Mouse (Mus musculus) CH12.LX (cell line): ENCODE data around the gene Kansl1l. TPM values are rescaled to one million over a fixed set of nuclear protein-coding genes. Genes with fewer than 3 reads are reported as not detected.

ENCODE experiments used
- DNase-seq: peaks from one replicate; pipeline ENCODE4 v3.0.0-alpha.2; 2013; ENCODE audit errors: extremely low read depth
- H3K27ac ChIP-seq: 2 replicates; pipeline ENCODE4 v1.5.1; 2012; ENCODE audit warnings: low read depth, mild to moderate bottlenecking, control low read depth, moderate library complexity; ENCODE audit not compliant: insufficient read depth
- H3K27me3 ChIP-seq: replicated peaks from 2 replicates; pipeline ENCODE3; 2012; ENCODE audit warnings: inconsistent platforms
- H3K36me3 ChIP-seq, 2 experiments: replicated peaks in 1 of 2; 2 replicates each; pipeline versions ENCODE3 to v1.6.1; 2012; ENCODE audit warnings: inconsistent platforms in 1 of 2, low read length in 1 of 2, mild to moderate bottlenecking in 1 of 2, mixed read lengths in 1 of 2, moderate library complexity in 1 of 2; ENCODE audit not compliant: control insufficient read depth in 1 of 2, insufficient read depth in 1 of 2
- H3K4me1 ChIP-seq, 2 experiments: 2 replicates each; pipeline ENCODE4 v1.6.1; 2012; ENCODE audit warnings: inconsistent platforms in 1 of 2, moderate library complexity in 1 of 2; ENCODE audit not compliant: insufficient read depth in 2 of 2, control insufficient read depth in 1 of 2
- H3K4me2 ChIP-seq: 2 replicates; pipeline ENCODE4 v1.6.1; 2012; ENCODE audit warnings: low read depth, mild to moderate bottlenecking, control low read depth; ENCODE audit not compliant: poor library complexity, insufficient read depth, severe bottlenecking
- H3K4me3 ChIP-seq, 3 experiments: fragments of 150-350 bp in 1 of 3; sonication (generic) in 1 of 3; replicated peaks in 1 of 3; 2 replicates each; pipeline versions ENCODE3 to v1.5.1; 2011 to 2012; ENCODE audit warnings: low read depth in 2 of 3, low read length in 2 of 3, mild to moderate bottlenecking in 2 of 3, moderate library complexity in 2 of 3, control low read depth in 1 of 3, improper control_type of control experiment in 1 of 3, inconsistent platforms in 1 of 3, mixed read lengths in 1 of 3; ENCODE audit not compliant: poor library complexity in 1 of 3
- H3K79me2 ChIP-seq: replicated peaks from 2 replicates; pipeline ENCODE4 v1.6.1; 2012; ENCODE audit warnings: mild to moderate bottlenecking, moderate library complexity; ENCODE audit not compliant: control insufficient read depth, poor library complexity, insufficient read depth, severe bottlenecking; ENCODE audit errors: extremely low read depth
- H3K9ac ChIP-seq: 2 replicates; pipeline ENCODE4 v1.6.1; 2012; ENCODE audit warnings: low read depth, mild to moderate bottlenecking, control low read depth, moderate library complexity; ENCODE audit not compliant: insufficient read depth
- H3K9me3 ChIP-seq: replicated peaks from 2 replicates; pipeline ENCODE3; 2012; ENCODE audit warnings: low read length, inconsistent platforms, mixed read lengths
- CHD1 ChIP-seq: IDR thresholded peaks from 2 replicates; pipeline ENCODE4 v1.6.1; 2012; ENCODE audit warnings: low read depth, low read length, improper control_type of control experiment, inconsistent platforms
- CHD2 ChIP-seq: IDR thresholded peaks from 2 replicates; pipeline ENCODE4 v1.6.1; 2011; ENCODE audit warnings: low read length, improper control_type of control experiment
- CTCF ChIP-seq, 2 experiments: IDR thresholded peaks in 1 of 2; conservative IDR thresholded peaks in 1 of 2; 2 replicates each; pipeline ENCODE4 v1.5.1; 2011 to 2012; ENCODE audit warnings: low read depth in 2 of 2, low read length in 2 of 2, improper control_type of control experiment in 1 of 2, inconsistent platforms in 1 of 2, mild to moderate bottlenecking in 1 of 2, moderate library complexity in 1 of 2
- E2F4 ChIP-seq: IDR thresholded peaks from 2 replicates; pipeline ENCODE4 v1.6.1; 2011; ENCODE audit warnings: low read depth, low read length, improper control_type of control experiment; ENCODE audit not compliant: insufficient replicate concordance
- ELF1 ChIP-seq: IDR thresholded peaks from 2 replicates; pipeline ENCODE4 v1.6.1; 2014; ENCODE audit warnings: low read depth, mild to moderate bottlenecking, inconsistent platforms, low read length, improper control_type of control experiment
- ETS1 ChIP-seq: conservative IDR thresholded peaks from 2 replicates; pipeline ENCODE4 v1.6.1; 2012; ENCODE audit warnings: low read depth, mild to moderate bottlenecking, inconsistent platforms, low read length, improper control_type of control experiment, moderate library complexity
- HCFC1 ChIP-seq: IDR thresholded peaks from 2 replicates; pipeline ENCODE4 v1.6.1; 2012; ENCODE audit warnings: low read depth, mild to moderate bottlenecking, inconsistent platforms, low read length, improper control_type of control experiment
- JUN ChIP-seq: IDR thresholded peaks from 2 replicates; pipeline ENCODE4 v1.6.1; 2011; ENCODE audit warnings: low read depth, mild to moderate bottlenecking, low read length, improper control_type of control experiment, moderate library complexity; ENCODE audit not compliant: insufficient read depth
- KAT2A ChIP-seq: IDR thresholded peaks from 2 replicates; pipeline ENCODE4 v1.6.1; 2012; ENCODE audit warnings: low read length, improper control_type of control experiment, inconsistent platforms; ENCODE audit not compliant: insufficient replicate concordance
- MAX ChIP-seq: IDR thresholded peaks from 2 replicates; pipeline ENCODE4 v1.6.1; 2011; ENCODE audit warnings: low read length, improper control_type of control experiment
- MXI1 ChIP-seq: IDR thresholded peaks from 2 replicates; pipeline ENCODE4 v1.6.1; 2011; ENCODE audit warnings: mild to moderate bottlenecking, low read depth, low read length, improper control_type of control experiment
- MYC ChIP-seq: IDR thresholded peaks from 2 replicates; pipeline ENCODE4 v1.6.1; 2011; ENCODE audit warnings: low read depth, mild to moderate bottlenecking, improper control_type of control experiment, low read length
- NELFE ChIP-seq: IDR thresholded peaks from 2 replicates; pipeline ENCODE4 v1.6.1; 2011; ENCODE audit warnings: low read depth, low read length, improper control_type of control experiment
- RCOR1 ChIP-seq: conservative IDR thresholded peaks from 2 replicates; pipeline ENCODE4 v1.6.1; 2012; ENCODE audit warnings: low read depth, mild to moderate bottlenecking, inconsistent platforms, low read length, improper control_type of control experiment
- SMC3 ChIP-seq: IDR thresholded peaks from 2 replicates; pipeline ENCODE4 v1.6.1; 2011; ENCODE audit warnings: low read depth, low read length, improper control_type of control experiment
- TBP ChIP-seq: conservative IDR thresholded peaks from 2 replicates; pipeline ENCODE4 v1.6.1; 2011; ENCODE audit warnings: low read depth, low read length, improper control_type of control experiment
- USF1 ChIP-seq: IDR thresholded peaks from 2 replicates; pipeline ENCODE4 v1.6.1; 2014; ENCODE audit warnings: low read depth, mild to moderate bottlenecking, inconsistent platforms, low read length, improper control_type of control experiment
- USF2 ChIP-seq: conservative IDR thresholded peaks from 2 replicates; pipeline ENCODE4 v1.6.1; 2011; ENCODE audit warnings: low read depth, low read length, improper control_type of control experiment
- ZKSCAN1 ChIP-seq: IDR thresholded peaks from 2 replicates; pipeline ENCODE4 v1.6.1; 2012; ENCODE audit warnings: low read depth, inconsistent platforms, low read length, improper control_type of control experiment, borderline replicate concordance
- dilution Hi-C: fragments of 300-500 bp; cut with MboI; formaldehyde crosslinking; loops from 2 replicates; pipeline ENCODE4 v1.14.3; 2020; ENCODE audit warnings: low sequenced_read_pairs; ENCODE audit not compliant: extremely low pct_unique_long_range_greater_than_20kb, extremely low pct_ligation_motif_present
- in situ Hi-C: fragments of 300-500 bp; cut with MboI; formaldehyde crosslinking; loops from 3 replicates; pipeline ENCODE4 v1.14.3; 2019; ENCODE audit warnings: low sequenced_read_pairs, low pct_ligation_motif_present, low pct_unique_long_range_greater_than_20kb, mixed read lengths
- polyA plus RNA-seq: library from polyadenylated mRNA; unstranded; fragments of >175 nt; gene quantifications from 2 replicates; pipeline ENCODE4 v1.2.1, GENCODE M21; 2012; ENCODE audit warnings: low read depth; ENCODE audit not compliant: insufficient read length
- total RNA-seq, 2 experiments: library from RNA; depleted of rRNA; stranded (reverse); fragments of 300-350 nt in 1 of 2; fragments of >200 nt in 1 of 2; gene quantifications; 2 replicates each; pipeline ENCODE4 v1.2.3; 2012 to 2014

Kansl1l gene
- total and polyA plus RNA-seq, 3 experiments = 2.8 to 6.0 (median 3.5) TPM

- no peak overlapping the region for H3K27ac ChIP-seq
- H3K4me1 ChIP-seq = peaks cover 3 to 23% of the 10 kb centered on the region in 2 experiments; a peak in 1 of 4 replicates
- peaks cover 2% of the 10 kb centered on the region for H3K9me3 ChIP-seq
- TF ChIP-seq HCFC1 (no peak), SMC3 (peak; percentile 2; the same call in 1 of the 2 replicates), CTCF (conservative IDR thresholded peaks at IDR 0.05 in 1 of 2, IDR thresholded peaks at IDR 0.05 in 1 of 2; ENCODE audit: low read depth in 2 of 2, low read length in 2 of 2) (peak in 1 of 2 experiments; percentile 21; a peak in 3 of 4 replicates), E2F4 (no peak), CHD1 (no peak), CHD2 (no peak)
- H3K4me3 ChIP-seq = no peak overlapping the region
- H3K79me2 ChIP-seq = no peaks in the 10 kb centered on the region
- peaks cover 4 to 17% of the 10 kb centered on the region in 2 experiments for H3K36me3 ChIP-seq
- in situ Hi-C loops = no loop called here
- no peak for DNase-seq
- dilution Hi-C loops = no loop called here
- H3K4me2 ChIP-seq = no peak overlapping the region
- H3K9ac ChIP-seq = no peak overlapping the region
- H3K27me3 ChIP-seq = no peaks in the 10 kb centered on the region
These were observed 12.0 kb downstream of the Kansl1l start for GRCm38 (mm10) chr1:66805408-66805807.

GRCm38 (mm10) chr1:66804710-66805109 lies 12.7 kb downstream of the Kansl1l start:
- no peak overlapping the region for H3K4me3 ChIP-seq
- no peak for DNase-seq
- no peaks in the 10 kb centered on the region for H3K79me2 ChIP-seq
- dilution Hi-C loops = no loop called here
- peaks cover 2% of the 10 kb centered on the region for H3K9me3 ChIP-seq
- H3K36me3 ChIP-seq = peaks cover 4 to 24% of the 10 kb centered on the region in 2 experiments
- no peak overlapping the region for H3K4me2 ChIP-seq
- TF ChIP-seq KAT2A (no peak), JUN (no peak), RCOR1 (no peak), TBP (no peak)
- H3K27ac ChIP-seq = no peak overlapping the region
- H3K4me1 ChIP-seq = peaks cover 0 to 18% of the 10 kb centered on the region in 2 experiments; a peak in 1 of 4 replicates
- no peak overlapping the region for H3K9ac ChIP-seq
- no peaks in the 10 kb centered on the region for H3K27me3 ChIP-seq
- in situ Hi-C loops = no loop called here

- Histone ChIP-seq H3K27me3 (no peaks in the 10 kb centered on the region), H3K27ac (no peak overlapping the region), H3K9ac (no peak overlapping the region), H3K79me2 (no peaks in the 10 kb centered on the region), H3K36me3 (peaks cover 4 to 36% of the 10 kb centered on the region in 2 experiments), H3K4me1 (peaks cover 2 to 26% of the 10 kb centered on the region in 2 experiments), H3K4me2 (no peak overlapping the region), H3K4me3 (no peak overlapping the region), H3K9me3 (no peaks in the 10 kb centered on the region)
- in situ Hi-C loops = no loop called here
- no peak for TF ChIP-seq NELFE
- TF ChIP-seq USF1 = no peak
- TF ChIP-seq USF2 = no peak
- no peak for TF ChIP-seq RCOR1
- TF ChIP-seq ELF1 = no peak
- no peak for TF ChIP-seq MAX
- TF ChIP-seq MXI1 = no peak
- no peak for TF ChIP-seq ZKSCAN1
- no peak for TF ChIP-seq ETS1
- no peak for TF ChIP-seq E2F4
- TF ChIP-seq HCFC1 = no peak
- no peak for TF ChIP-seq MYC
- no peak for DNase-seq
- dilution Hi-C loops = no loop called here
These were observed 19.4 kb downstream of the Kansl1l start for GRCm38 (mm10) chr1:66797962-66798361.
